Mouse (Mus musculus) midbrain, embryonic 10.5 days (tissue): ENCODE data around the gene Kif18b. TPM values are rescaled to one million over a fixed set of nuclear protein-coding genes. Genes with fewer than 3 reads are reported as not detected.

Source experiments
- DNase-seq: peaks from one replicate; pipeline ENCODE4 v3.0.0-alpha.2; 2017; ENCODE audit warnings: low spot score
- H3K27ac ChIP-seq: fragments of 300-500 bp; sonication (generic); replicated peaks from 2 replicates; pipeline ENCODE4 v1.5.1; 2016; ENCODE audit warnings: mild to moderate bottlenecking
- H3K27me3 ChIP-seq: fragments of 300-500 bp; sonication (generic); 2 replicates; pipeline ENCODE4 v1.6.1; 2016; ENCODE audit warnings: low read depth, mild to moderate bottlenecking; ENCODE audit not compliant: poor library complexity, severe bottlenecking
- H3K36me3 ChIP-seq: fragments of 300-500 bp; sonication (generic); 2 replicates; pipeline ENCODE4 v1.6.1; 2016; ENCODE audit warnings: mild to moderate bottlenecking, moderate library complexity
- H3K4me1 ChIP-seq: fragments of 300-500 bp; sonication (generic); 2 replicates; pipeline ENCODE4 v1.6.1; 2016
- H3K4me3 ChIP-seq: fragments of 300-500 bp; sonication (generic); 2 replicates; pipeline ENCODE4 v1.5.1; 2016; ENCODE audit warnings: mild to moderate bottlenecking, moderate library complexity
- H3K9me3 ChIP-seq: fragments of 300-500 bp; sonication (generic); replicated peaks from 2 replicates; pipeline ENCODE4 v1.6.1; 2016; ENCODE audit warnings: mild to moderate bottlenecking
- WGBS: fragments of 180-500 bp; shearing (Covaris S2); methylation state at CpG from one replicate; pipeline ENCODE4 v1.1.7; 2016; 5-methylcytosine and 5-hydroxymethylcytosine counted together
- polyA plus RNA-seq: library from polyadenylated mRNA; unstranded; fragments of >200 nt; fragmentation: Nextera tagmentation; extraction: Ambion mirVana; gene quantifications from 2 replicates; pipeline ENCODE4 v1.2.1, GENCODE M21; 2016

Gene Kif18b
- polyA plus RNA-seq, 1 experiment from 2014 or later = 12.4 TPM

DNA sequence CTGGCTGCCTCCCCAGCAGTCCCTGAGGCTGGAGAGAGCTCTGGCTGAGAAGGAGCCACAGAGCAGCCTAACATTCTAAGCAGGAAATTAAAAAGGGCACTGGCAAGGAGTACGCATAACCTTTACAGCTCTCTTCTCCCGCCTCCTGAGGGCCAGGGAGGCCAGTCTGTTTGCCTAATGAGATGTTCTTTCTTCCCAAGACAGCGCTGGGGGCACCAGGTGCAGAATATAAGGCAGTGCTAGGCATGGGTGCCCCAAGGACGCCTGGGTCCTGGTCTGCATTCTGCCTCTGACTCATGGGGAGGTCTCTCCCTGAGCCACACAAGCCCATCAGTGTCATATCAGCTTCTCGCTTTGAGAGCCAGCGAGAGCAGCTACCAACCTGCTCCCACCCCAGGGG lies 3.4 kb downstream of the Kif18b start:
- no peak for DNase-seq
- Histone ChIP-seq H3K36me3 (peaks cover 49% of the 10 kb centered on the region), H3K27ac (peak overlapping the region; percentile 18; the same call in 1 of the 2 replicates), H3K9me3 (no peaks in the 10 kb centered on the region), H3K27me3 (no peaks in the 10 kb centered on the region), H3K4me3 (no peak overlapping the region; the same call in 1 of the 2 replicates), H3K4me1 (peaks cover 42% of the 10 kb centered on the region)
- 91% methylated on average over 6 of the region's 6 CpGs for WGBS

DNA sequence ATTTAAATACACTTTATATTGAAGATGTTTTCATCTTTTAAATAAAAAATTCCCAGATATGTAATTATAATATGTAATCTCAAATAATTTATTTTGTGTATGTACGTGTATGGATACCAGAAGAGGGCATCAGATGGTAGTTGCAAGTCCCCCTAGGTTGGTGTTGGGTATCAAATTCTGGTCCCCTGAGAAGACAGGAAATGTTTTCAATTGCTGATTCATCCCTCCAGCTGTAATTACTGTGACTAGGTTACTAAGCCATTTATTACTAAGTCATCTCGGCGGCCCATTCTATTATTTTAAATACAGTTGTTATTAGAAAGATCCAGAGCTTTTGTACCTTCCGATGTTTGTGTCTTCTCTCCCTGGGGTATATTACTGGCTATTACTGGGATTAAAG lies 6.8 kb downstream of the Kif18b start:
- peaks cover 83% of the 10 kb centered on the region for H3K36me3 ChIP-seq
- H3K4me3 ChIP-seq = no peak overlapping the region
- H3K4me1 ChIP-seq = peaks cover 19% of the 10 kb centered on the region
- no peaks in the 10 kb centered on the region for H3K27me3 ChIP-seq
- 96% methylated on average over 4 of the region's 4 CpGs for WGBS
- no peak for DNase-seq
- H3K9me3 ChIP-seq = no peaks in the 10 kb centered on the region
- no peak overlapping the region for H3K27ac ChIP-seq

DNA sequence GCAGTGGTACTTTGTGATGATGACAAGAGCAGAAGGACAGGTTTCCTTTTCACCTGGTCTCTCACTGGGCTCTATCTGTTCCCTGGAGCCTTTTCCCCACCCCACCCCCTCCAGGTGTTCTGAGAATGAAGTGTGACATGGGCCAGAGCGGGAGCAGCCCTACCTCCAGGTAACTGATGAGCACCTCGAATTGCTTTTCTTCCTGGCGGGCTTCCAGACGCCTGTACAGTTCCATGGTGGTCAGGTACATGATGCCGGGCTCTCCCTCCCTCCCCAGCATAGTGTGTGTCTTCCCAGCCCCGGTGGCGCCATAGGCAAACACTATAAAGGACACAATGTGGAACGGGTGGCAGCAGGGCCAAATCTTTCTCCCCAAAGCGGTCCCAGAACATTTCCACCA lies 9.5 kb downstream of the Kif18b start:
- no peaks in the 10 kb centered on the region for H3K9me3 ChIP-seq
- H3K27ac ChIP-seq = no peak overlapping the region
- H3K27me3 ChIP-seq = no peaks in the 10 kb centered on the region
- no peak for DNase-seq
- H3K36me3 ChIP-seq = peaks cover 83% of the 10 kb centered on the region
- 88% methylated on average over 9 of the region's 9 CpGs for WGBS
- no peak overlapping the region for H3K4me3 ChIP-seq
- H3K4me1 ChIP-seq = no peaks in the 10 kb centered on the region

- no peaks in the 10 kb centered on the region for H3K9me3 ChIP-seq
Measured at GRCm38 (mm10) chr11:102911376-102911775, 13.5 kb downstream of the Kif18b start.

DNA sequence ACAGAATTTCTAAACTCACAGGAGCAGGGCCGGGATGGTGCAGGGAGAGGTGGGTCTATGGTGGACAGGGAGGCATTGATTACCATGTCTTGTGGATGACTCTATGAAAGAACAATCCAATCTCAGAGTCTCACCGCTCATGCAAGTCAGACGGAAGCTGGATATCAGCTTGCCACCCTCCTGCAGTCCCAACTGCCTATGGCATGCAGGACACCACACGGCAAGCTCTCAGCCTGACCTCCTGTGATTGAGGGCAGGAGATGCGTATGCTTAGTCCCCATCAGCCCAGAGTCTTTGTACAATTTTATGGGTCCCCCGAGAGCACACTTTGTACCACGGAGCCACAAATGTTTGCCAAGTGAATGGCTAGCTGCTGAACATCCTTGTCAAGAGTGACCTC lies 21.3 kb downstream of the Kif18b start:
- peaks cover 45% of the 10 kb centered on the region for H3K36me3 ChIP-seq

More at GRCm38 (mm10) chr11:102911376-102911775, 13.5 kb downstream of the Kif18b start:
- no peak for DNase-seq
- WGBS = 89% methylated on average over 7 of the region's 7 CpGs
- no peaks in the 10 kb centered on the region for H3K27me3 ChIP-seq
- peaks cover 100% of the 10 kb centered on the region for H3K36me3 ChIP-seq
- H3K4me3 ChIP-seq = no peak overlapping the region
- H3K4me1 ChIP-seq = no peaks in the 10 kb centered on the region
- no peak overlapping the region for H3K27ac ChIP-seq

GRCm38 (mm10) chr11:102902107-102902506 lies 22.8 kb downstream of the Kif18b start:
- 89% methylated on average over 5 of the region's 5 CpGs for WGBS
- DNase-seq = no peak
- Histone ChIP-seq H3K4me3 (no peak overlapping the region), H3K27me3 (peaks cover 18% of the 10 kb centered on the region), H3K36me3 (peaks cover 29% of the 10 kb centered on the region), H3K9me3 (no peaks in the 10 kb centered on the region), H3K27ac (no peak overlapping the region), H3K4me1 (peaks cover 12% of the 10 kb centered on the region)

More for the DNA sequence above, 21.3 kb downstream of the Kif18b start:
- Histone ChIP-seq H3K4me3 (no peak overlapping the region), H3K27me3 (peaks cover 4% of the 10 kb centered on the region; the same call in 1 of the 2 replicates), H3K4me1 (peaks cover 9% of the 10 kb centered on the region; the same call in 1 of the 2 replicates), H3K9me3 (no peaks in the 10 kb centered on the region), H3K27ac (no peak overlapping the region)
- DNase-seq = no peak
- WGBS = 84% methylated on average over 7 of the region's 7 CpGs

GRCm38 (mm10) chr11:102901199-102901598 lies 23.7 kb downstream of the Kif18b start:
- WGBS = 75% methylated on average over 4 of the region's 4 CpGs
- H3K9me3 ChIP-seq = no peaks in the 10 kb centered on the region
- H3K27me3 ChIP-seq = peaks cover 27% of the 10 kb centered on the region
- H3K27ac ChIP-seq = no peak overlapping the region
- peaks cover 12% of the 10 kb centered on the region for H3K4me1 ChIP-seq
- DNase-seq = no peak
- H3K36me3 ChIP-seq = peaks cover 20% of the 10 kb centered on the region
- no peak overlapping the region for H3K4me3 ChIP-seq

GRCm38 (mm10) chr11:102900763-102901162 lies 24.2 kb downstream of the Kif18b start, which contains the start of gene Gfap:
Gene Gfap, minus strand, starts transcription at chr11:102900912.
- Histone ChIP-seq H3K36me3 (peaks cover 16% of the 10 kb centered on the region), H3K4me3 (no peak within 1 kb of the TSS), H3K4me1 (peaks cover 12% of the 10 kb centered on the region), H3K9me3 (no peaks in the 10 kb centered on the region), H3K27me3 (peaks cover 32% of the 10 kb centered on the region), H3K27ac (no peak within 1 kb of the TSS)
- peak; percentile 82 for DNase-seq
- WGBS = 12% methylated on average over 7 of the region's 7 CpGs

DNA sequence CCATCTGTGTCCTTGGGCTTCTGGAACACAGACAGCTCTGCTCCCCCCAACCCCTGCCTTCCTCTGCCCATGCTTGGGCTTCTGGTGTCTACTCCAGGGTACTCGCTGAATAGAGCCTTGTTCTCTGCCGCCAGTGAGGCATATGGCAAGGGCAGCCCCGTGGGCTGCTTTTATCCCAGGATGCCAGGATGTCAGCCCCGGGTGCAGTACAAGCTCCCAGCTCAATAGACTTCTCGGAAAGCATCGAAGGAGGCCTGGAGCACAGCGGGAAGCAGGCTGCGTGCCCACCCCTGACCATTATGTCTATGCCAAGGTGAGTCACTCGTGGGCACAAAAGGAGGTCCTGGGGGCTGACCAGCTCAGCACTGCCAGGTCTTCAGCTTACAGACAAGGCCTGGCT lies 26.5 kb downstream of the Kif18b start:
- Histone ChIP-seq H3K4me3 (no peak overlapping the region), H3K9me3 (no peaks in the 10 kb centered on the region), H3K36me3 (no peaks in the 10 kb centered on the region), H3K27ac (0 out of 2 replicates have a peak overlapping the region, but pooled peaks have one; percentile 30), H3K4me1 (peaks cover 16% of the 10 kb centered on the region), H3K27me3 (peaks cover 55% of the 10 kb centered on the region)
- DNase-seq = no peak
- WGBS = 80% methylated on average over 9 of the region's 9 CpGs

DNA sequence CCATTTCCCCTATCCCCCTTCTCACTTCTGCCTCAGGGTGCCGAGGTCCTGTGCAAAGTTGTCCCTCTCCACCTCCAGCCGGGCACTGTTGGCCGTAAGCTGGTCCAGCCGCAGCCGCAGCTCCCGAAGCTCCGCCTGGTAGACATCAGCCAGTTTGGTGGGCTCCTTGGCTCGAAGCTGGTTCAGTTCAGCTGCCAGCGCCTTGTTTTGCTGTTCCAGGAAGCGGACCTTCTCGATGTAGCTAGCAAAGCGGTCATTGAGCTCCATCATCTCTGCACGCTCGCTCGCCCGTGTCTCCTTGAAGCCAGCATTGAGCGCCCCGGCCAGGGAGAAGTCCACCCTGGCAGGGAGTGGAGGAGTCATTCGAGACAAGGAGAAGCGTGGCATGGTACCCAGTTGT lies 28.3 kb downstream of the Kif18b start:
- no peaks in the 10 kb centered on the region for H3K9me3 ChIP-seq
- H3K27me3 ChIP-seq = peaks cover 73% of the 10 kb centered on the region
- WGBS = 81% methylated on average over 20 of the region's 20 CpGs
- H3K4me3 ChIP-seq = no peak overlapping the region
- H3K4me1 ChIP-seq = peaks cover 18% of the 10 kb centered on the region
- no peak overlapping the region for H3K27ac ChIP-seq
- H3K36me3 ChIP-seq = no peaks in the 10 kb centered on the region
- DNase-seq = no peak

- peaks cover 14% of the 10 kb centered on the region for H3K4me1 ChIP-seq
- H3K9me3 ChIP-seq = no peaks in the 10 kb centered on the region
- 79% methylated on average over 9 of the region's 9 CpGs for WGBS
- H3K36me3 ChIP-seq = no peaks in the 10 kb centered on the region
- no peak overlapping the region for H3K27ac ChIP-seq
- no peak overlapping the region for H3K4me3 ChIP-seq
- DNase-seq = no peak
- peaks cover 81% of the 10 kb centered on the region for H3K27me3 ChIP-seq
Measured at GRCm38 (mm10) chr11:102895779-102896178, 29.1 kb downstream of the Kif18b start.

- Histone ChIP-seq H3K4me1 (peaks cover 14% of the 10 kb centered on the region), H3K9me3 (no peaks in the 10 kb centered on the region), H3K4me3 (no peak overlapping the region), H3K27me3 (peaks cover 83% of the 10 kb centered on the region), H3K27ac (no peak overlapping the region), H3K36me3 (no peaks in the 10 kb centered on the region)
- WGBS = 89% methylated on average over 4 of the region's 4 CpGs
- no peak for DNase-seq
Measured at GRCm38 (mm10) chr11:102894716-102895115, 30.2 kb downstream of the Kif18b start.

DNA sequence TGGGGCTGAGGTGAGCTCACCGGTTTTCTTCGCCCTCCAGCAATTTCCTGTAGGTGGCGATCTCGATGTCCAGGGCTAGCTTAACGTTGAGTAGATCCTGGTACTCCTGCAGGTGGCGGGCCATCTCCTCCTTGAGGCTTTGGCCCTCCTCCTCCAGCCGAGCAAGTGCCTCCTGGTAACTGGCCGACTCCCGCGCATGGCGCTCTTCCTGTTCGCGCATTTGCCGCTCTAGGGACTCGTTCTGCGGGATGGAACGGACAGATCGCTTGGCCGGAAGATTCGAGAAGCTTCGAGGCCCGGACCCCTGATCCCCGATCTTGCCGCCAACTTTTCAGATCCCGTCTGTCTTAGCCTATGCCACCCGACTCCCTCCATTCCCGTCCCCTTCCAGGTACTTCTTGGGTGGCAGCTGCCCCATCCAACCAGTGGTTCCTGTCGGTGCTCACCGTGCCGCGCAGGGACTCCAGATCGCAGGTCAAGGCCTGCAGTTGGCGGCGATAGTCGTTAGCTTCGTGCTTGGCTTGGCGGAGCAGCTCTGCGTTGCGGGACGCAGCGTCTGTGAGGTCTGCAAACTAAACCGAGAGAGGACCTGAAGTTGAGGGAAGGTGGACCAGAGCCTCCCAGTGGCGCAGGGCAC lies 31.8 kb downstream of the Kif18b start:
- Histone ChIP-seq H3K27ac (peak overlapping the region; percentile 67), H3K9me3 (no peaks in the 10 kb centered on the region), H3K27me3 (peaks cover 74% of the 10 kb centered on the region), H3K4me1 (peaks cover 16% of the 10 kb centered on the region), H3K4me3 (peak overlapping the region; percentile 45), H3K36me3 (no peaks in the 10 kb centered on the region)
- whole genome bisulfite sequencing = 3% methylated on average over 43 of the region's 43 CpGs
- peak; percentile 68 for DNase-seq
